Mouse (Mus musculus) B cell, adult 2 months (primary cell): ENCODE data around the gene Tfap2a.

Experiments used
- DNase-seq, 2 experiments: peaks; one replicate each; pipeline ENCODE4 v3.0.0; 2022

Gene Tfap2a

GRCm38 (mm10) chr13:40733542-40734151, 4.5 kb downstream of the Tfap2a start:
- DNase-seq: no peak

- no peak for DNase-seq
Observed at GRCm38 (mm10) chr13:40732816-40733541, 5.2 kb downstream of the Tfap2a start.

GRCm38 (mm10) chr13:40732085-40732484, 6.1 kb downstream of the Tfap2a start:
- DNase-seq: no peak

- peak; percentile 31 to 34 for DNase-seq
Observed at GRCm38 (mm10) chr13:40731179-40731841, 6.9 kb downstream of the Tfap2a start.

DNA sequence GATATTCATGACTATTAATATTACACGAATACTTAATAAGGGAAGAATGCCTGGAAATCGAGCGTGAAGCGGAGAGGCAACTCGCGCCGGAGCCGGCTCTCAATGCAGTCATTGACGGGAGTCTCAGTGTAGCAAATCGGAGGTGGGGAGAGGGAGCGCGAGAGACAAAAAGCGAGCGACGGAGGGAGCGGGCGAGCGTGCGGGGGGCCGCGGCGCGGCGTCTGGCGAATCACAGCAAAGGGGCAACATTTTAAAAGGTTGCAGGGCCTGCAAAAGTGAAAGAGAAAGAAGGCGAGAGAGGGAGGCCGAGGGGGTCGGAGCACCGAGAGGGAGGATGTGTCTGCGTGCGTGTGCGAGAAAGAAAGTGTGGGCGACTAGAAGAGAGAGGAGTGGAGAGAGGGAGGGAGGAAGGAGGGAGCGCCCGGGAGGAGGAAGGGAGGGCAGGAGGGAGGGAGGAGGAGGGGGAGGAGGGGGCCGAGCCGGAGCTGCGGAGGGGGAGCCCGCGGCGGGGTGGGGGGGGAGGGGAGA, 7.5 kb downstream of the Tfap2a start:
- peak; percentile 35 to 41 for DNase-seq

GRCm38 (mm10) chr13:40729592-40730431, 8.4 kb downstream of the Tfap2a start:
- DNase-seq: no peak

GRCm38 (mm10) chr13:40729037-40729436, 9.1 kb downstream of the Tfap2a start:
- no peak for DNase-seq

DNA sequence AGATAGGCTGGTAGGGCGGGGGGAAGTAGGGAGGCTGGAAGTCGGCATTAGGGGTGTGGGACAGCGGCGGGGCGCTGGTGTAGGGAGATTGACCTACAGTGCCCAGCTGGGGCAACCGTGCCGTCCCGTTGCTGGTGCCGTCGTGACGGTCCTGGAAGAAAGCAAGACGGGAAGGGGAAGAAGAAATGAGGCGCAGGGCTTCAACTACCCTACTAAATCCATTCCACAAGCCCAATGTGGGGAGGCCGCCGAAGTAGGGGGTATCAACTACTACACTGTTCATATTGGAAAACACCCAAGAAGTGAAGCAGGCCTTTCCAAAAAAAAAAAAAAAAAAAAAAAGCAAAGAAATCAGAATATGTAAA, 9.6 kb downstream of the Tfap2a start:
- DNase-seq: no peak

- DNase-seq: no peak
Observed at GRCm38 (mm10) chr13:40727731-40728625, 10.2 kb downstream of the Tfap2a start.

- DNase-seq: no peak
Observed at GRCm38 (mm10) chr13:40725924-40726323, 12.3 kb downstream of the Tfap2a start.

GRCm38 (mm10) chr13:40723598-40723920, 14.6 kb downstream of the Tfap2a start:
- DNase-seq: no peak

DNA sequence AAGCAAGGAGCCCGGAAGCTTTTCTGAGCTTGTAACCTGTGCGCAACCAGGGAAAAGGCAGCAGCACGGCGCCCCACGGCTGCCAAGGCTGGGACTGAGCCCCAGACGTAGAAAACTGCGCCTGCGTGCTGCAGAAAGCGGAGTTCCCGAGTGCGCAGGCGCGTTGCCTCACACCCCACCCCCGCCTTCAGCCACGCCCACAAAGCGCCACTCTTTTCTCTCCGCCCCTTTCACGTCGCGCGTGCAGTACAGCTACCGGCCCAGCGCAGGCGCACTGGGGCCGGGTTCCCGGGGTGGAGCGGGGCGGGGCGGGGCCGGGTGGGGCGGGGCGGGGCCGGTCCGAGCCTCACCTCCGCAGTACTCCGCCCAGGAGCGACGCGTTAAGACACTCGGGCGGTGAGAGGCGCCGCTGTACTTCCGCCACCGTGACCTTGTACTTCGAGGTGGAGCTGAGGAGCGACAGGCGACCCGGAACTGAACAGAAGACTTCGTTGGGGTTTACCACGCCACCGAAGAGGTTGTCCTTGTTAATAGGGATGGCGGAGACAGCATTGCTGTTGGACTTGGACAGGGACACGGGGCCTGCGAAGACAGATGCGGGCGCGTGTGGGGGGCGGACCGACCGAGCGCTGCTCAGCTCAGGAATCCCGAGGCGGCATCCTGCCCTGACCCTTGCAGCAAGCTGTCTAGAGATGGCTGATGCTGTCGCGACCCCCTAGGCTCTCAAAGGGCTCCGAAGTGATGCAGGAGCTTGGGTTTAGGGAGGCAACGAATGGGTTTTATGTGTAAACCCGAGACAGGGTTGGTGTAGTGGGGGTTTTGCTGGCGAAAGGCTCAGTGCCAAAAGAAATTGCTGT, 15.2 kb downstream of the Tfap2a start:
- DNase-seq: peak; percentile 80 to 81

- no peak for DNase-seq
Observed at GRCm38 (mm10) chr13:40719741-40720082, 18.5 kb downstream of the Tfap2a start.

- no peak for DNase-seq
Observed at GRCm38 (mm10) chr13:40719066-40719740, 19.0 kb downstream of the Tfap2a start.

GRCm38 (mm10) chr13:40716771-40717716, 21.1 kb downstream of the Tfap2a start:
- no peak for DNase-seq

DNA sequence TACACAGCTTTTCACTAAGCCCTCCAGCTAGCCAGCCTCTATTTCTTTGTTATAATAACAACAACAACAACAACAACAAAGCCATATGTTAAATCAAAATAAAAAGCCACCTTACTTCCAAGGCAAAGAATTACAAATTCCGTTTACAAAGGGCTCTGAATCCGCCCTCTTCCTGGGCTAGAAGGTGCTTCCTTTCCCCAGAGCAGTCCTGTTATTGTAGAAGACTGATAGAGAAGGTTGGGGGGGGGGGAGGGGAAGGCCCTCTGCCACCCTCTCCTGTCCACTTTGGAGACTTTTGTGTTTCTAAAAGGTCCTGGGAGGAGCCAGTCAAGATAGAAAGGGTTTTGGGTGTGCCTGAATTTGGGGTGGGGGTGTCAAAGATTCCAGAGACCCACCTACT, 23.6 kb downstream of the Tfap2a start:
- DNase-seq: no peak

GRCm38 (mm10) chr13:40713681-40714080, 24.5 kb downstream of the Tfap2a start:
- DNase-seq: no peak

GRCm38 (mm10) chr13:40713241-40713640, 24.9 kb downstream of the Tfap2a start:
- no peak for DNase-seq

GRCm38 (mm10) chr13:40712526-40712832, 25.7 kb downstream of the Tfap2a start:
- no peak for DNase-seq
